Mouse (Mus musculus) small intestine, adult 2 months (tissue): ENCODE measurements around the gene Pde4d.

Source experiments
- CTCF ChIP-seq: fragments of 200-500 bp; IDR thresholded peaks from 2 replicates; pipeline ENCODE4 v1.5.1; 2012; ENCODE audit warnings: low read depth, mild to moderate bottlenecking, control low read depth, inconsistent platforms, low read length, moderate library complexity, mixed read lengths; ENCODE audit not compliant: insufficient replicate concordance, insufficient read length; ENCODE audit errors: extremely low read depth
- POLR2A ChIP-seq: fragments of 200-500 bp; IDR thresholded peaks from 2 replicates; pipeline ENCODE4 v1.6.1; 2012; ENCODE audit warnings: low read depth, mild to moderate bottlenecking, control low read depth, inconsistent platforms, low read length, moderate library complexity

DNA sequence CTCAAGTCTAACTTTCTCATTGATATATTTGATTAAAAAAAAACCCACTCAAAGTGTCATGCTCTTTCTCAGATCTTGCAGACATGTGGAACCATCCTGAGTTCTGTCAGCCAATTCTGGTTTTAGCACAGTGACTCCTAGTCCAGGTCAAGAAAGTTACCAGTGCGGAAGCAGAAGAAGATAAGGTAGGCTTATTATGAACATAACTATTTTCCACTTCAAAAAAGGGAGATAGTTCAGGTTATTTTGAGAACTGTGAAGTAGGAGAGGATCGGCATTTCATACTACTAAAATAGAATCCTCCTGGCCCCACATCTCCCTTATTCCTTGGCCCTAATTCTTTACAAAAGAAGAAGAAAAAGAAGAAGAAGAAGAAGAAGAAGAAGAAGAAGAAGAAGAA lies 12.3 kb upstream of the Pde4d start:
- no peak for TF ChIP-seq CTCF
- no peak for TF ChIP-seq POLR2A
